4 mouse cellular contexts compared by ENCODE assay signal in the genomic region with DNA sequence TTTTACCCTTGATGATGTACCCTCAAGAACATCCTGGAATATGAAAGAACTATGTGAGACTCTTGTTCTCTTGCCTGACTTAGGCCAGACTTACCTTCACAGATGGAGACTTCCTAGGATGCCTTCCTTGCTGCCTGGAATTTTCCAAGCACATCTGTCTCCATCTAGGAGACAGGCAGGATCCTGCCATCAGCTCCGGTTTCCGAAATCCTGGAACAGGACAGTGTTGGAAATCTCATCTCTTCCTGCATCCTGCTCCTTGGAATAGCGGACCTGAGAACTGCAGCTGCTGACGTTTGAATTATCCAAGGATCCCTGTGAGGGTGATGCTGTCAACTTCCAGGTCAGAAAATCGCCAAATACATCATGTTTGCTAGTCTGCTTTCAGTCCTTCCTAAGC.
"Had no signal": no experiment of that assay in that cellular context is flagged by ENCODE, and none has a peak within 500 bp of the region (broad histone marks: within the 10 kb centered on the region; RNA-seq: fewer than 3 reads in every experiment).

No protein-coding gene starts in this region.

- DNase-seq: left cerebral cortex, postnatal 4 days; lung, adult 18-20 months; right cerebral cortex, postnatal 14 days; thymus, postnatal 4 days had no signal
